Mouse (Mus musculus): ENCODE data around the gene Map3k15. TPM values are rescaled to one million over a fixed set of nuclear protein-coding genes. Genes with fewer than 3 reads are reported as not detected.

Map3k15 gene
- polyA plus RNA-seq, 1 experiment from 2014 or later, result 0.23 TPM

Other genes starting within 250 kb of the Map3k15 start
- gene Pdha1, start 150.0 kb downstream of the Map3k15 start, polyA plus RNA-seq (2016; fragmentation: Nextera tagmentation; extraction: Ambion mirVana), result 86.6 and 100 TPM in 2 replicates

All from neural tube, embryonic 12.5 days (tissue).